Mouse (Mus musculus) adrenal gland, postnatal 10 days (tissue): ENCODE data around the gene Lamb1. TPM values are rescaled to one million over a fixed set of nuclear protein-coding genes. Genes with fewer than 3 reads are reported as not detected.

ENCODE experiments used
- DNase-seq: peaks from one replicate; pipeline ENCODE4 v3.0.0; 2021; ENCODE audit warnings: mixed read lengths
- total RNA-seq, 2 experiments: library from RNA; stranded (reverse); gene quantifications; 2 replicates each; pipeline ENCODE4 v1.2.3; 2021

Gene Lamb1
- total RNA-seq, 2 experiments from 2014 or later, result 147 to 165 TPM

DNA sequence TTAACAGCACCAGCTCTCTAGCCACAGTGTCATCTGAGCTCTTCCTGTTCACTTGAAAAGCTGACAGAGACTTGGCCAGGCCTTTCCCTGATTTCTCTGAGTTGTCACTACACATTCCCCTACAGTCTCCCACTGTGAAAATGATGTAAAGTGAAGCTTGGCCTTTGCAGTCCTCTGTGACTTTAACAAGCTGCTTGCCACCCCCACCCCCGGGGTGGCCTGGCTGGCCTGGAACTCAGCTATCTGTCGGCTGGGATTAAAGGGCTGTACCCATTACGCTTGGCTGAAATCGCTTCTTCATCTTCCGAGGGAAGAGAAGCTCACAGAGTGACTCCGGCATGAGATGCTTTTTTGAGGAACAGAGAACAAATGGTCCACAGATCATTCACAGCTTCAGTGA is 50.9 kb downstream of the Lamb1 start:
- DNase-seq, result no peak

DNA sequence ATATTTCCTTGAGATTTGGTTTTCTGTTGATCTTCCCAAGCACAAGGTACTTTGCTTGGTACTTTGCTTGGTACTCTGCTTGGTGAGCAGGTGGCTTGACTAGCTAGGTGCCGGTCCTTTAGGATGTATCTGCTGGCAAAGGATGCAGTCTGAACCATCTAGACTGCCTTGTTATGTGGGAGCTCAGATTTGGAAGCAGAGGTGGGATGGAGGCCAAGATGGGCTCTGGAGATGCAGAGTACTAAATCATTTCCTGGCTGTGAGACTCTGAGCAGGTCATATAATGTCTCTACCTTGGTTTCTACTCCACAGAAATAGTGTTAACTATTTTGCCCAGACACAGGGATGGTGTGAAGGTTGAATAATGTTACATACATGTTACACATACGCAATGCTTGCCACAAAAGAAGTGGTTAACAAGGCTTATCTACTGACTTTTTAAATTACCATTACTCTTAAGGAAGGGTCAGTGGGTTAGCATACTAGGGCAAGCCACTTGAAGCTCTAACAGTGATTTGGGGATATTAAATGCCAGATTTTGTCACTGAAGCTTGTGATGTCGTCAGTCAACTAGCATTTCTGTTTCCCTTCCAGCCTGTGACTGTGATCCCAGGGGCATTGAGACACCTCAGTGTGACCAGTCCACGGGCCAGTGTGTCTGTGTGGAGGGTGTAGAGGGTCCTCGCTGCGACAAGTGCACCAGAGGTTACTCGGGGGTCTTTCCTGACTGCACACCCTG is 52.8 kb downstream of the Lamb1 start:
- DNase-seq, result no peak

DNA sequence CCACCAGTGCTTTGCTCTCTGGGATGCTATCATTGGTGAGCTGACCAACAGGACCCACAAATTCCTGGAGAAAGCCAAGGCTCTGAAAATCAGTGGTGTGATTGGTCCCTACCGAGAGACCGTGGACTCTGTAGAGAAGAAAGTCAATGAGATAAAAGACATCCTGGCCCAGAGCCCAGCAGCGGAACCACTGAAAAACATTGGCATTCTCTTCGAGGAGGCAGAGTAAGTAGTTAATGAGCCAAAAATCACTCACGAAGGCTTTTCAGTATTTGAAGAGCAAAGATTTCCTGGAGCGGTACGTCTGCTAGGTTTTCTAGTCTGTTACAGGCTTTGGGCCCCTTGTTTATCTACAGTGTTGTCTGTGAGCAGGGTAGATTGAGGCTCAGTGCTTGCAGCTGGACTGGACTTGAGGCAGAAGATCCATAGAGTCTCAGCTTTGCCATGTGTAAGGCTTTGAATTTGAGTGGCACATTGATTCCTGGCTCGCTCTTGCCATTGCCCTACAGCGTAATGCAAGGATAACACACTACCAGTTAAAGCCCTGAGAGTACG is 53.5 kb downstream of the Lamb1 start:
- DNase-seq, result peak; percentile 73

DNA sequence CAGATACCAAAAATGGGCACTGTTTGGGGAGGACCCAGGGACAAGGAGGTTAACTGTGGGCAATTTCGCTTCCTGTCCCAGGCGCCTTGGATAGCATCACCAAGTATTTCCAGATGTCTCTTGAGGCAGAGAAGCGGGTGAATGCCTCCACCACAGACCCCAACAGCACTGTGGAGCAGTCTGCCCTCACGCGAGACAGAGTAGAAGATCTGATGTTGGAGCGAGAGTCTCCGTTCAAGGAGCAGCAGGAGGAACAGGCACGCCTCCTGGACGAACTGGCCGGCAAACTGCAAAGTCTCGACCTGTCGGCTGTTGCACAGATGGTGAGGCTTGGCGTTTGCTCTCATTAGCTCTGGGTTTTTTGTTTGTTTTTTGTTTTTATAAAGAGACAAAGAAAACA is 55.8 kb downstream of the Lamb1 start:
- DNase-seq, result no peak

DNA sequence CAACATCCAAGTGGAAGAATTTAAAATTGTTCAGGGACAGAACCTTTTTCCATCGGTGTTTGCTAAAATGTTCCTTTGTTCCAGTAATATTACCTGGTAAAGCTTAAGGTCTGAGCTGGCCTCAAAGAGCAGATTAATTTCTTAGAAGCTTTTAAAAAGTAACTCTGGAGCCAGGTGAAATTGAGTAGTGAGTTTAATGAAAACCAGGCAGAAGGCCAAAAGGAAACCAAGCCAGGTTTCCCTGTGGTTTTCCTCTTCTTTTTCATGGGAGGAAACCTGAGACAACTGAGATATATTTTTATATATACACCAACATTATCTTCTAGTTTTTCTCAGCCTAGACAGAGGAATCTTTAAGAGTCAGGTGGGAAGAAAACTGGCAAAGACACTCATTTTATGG is 56.5 kb downstream of the Lamb1 start:
- no peak for DNase-seq

DNA sequence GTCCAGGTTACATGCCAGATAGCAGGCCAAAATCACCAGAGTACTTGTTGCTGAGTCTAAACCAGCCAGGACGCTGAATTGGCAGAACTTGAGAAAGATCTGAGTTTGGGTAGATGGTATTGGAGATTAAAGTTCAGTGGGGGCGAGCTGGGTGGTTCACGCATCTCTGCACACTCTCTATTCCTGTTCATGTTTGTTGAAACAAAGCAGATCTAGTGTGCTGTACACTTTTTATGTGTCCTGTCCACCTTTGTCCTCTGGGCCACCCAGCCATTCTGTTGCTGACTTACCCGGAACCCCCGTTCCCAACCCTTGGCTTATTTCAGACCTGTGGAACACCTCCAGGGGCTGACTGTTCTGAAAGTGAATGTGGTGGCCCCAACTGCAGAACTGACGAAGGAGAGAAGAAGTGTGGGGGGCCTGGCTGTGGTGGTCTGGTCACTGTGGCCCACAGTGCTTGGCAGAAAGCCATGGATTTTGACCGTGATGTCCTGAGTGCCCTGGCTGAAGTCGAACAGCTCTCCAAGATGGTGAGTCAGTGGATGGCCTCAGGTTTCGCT is 58.2 kb downstream of the Lamb1 start:
- no peak for DNase-seq

DNA sequence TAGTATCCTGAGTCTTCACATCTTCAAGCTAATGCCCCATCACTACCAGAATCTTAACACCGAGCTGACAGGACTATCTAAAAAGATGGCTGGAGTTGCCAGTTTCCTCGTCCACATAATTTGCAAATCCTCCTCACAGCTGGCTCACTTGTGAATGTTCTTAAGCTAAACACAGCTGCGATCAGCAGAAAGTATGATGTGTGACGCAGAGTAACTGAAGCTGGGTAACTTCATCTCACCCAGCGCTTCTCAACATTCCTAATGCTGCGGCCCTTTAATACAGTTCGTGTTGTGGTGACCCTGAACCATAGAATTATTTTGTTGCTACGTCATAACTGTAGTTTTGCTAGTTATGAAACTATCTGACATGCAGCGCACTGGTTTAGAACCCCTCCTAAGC is 62.1 kb downstream of the Lamb1 start:
- DNase-seq, result no peak

DNA sequence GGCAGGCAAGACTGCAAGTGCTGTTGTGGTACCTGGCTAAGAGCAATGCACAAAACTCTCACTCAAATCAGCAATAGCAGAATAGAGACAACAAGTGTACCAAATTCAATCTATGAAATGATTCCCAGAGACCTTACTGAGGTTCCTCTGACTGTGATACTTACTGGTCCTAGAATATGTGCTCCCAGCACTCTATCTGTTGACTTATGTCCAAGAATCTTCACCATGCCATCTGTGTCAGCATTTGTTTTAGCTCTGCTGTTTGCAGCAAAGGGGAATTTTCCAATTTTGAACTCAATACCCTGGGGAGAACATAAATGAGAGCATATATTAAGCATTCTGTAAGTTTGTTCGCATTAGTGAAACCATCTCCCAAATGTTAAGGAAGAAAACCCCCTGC is 68.2 kb downstream of the Lamb1 start:
- no peak for DNase-seq

DNA sequence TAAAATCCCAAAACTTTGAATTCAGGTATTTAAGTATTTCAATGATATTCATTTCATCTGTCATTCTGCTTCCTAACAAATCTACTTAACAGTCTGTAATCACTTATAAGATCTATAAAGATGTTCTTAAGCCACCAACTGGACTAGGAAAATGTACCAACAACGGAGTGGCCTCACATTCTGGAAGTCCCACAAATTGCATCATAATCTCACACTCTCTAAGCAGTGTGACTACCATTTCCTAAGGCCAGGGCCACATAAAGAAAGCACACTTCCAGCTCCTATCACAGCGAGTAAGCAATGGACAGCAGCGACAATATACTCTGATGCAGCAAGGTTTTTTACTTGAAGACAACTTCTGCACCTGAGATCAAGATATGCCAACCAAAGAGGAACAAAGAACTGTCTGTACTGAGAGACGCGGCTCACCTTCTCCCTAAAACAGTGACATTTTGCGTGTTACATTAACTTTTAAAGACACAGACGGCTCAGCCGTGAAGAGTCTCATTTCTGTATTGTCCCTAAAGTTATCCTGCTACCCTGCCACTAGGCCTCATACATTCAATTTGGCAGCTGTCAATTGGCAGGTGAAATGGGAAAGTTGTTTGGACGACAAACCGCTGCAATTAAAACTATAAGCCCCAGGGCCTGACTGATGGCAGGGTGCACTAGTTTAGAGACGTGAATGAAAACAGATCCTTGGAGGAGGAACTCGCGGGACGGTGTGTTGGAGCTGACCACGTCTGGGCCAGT is 85.3 kb downstream of the Lamb1 start:
- peak; percentile 22 for DNase-seq

DNA sequence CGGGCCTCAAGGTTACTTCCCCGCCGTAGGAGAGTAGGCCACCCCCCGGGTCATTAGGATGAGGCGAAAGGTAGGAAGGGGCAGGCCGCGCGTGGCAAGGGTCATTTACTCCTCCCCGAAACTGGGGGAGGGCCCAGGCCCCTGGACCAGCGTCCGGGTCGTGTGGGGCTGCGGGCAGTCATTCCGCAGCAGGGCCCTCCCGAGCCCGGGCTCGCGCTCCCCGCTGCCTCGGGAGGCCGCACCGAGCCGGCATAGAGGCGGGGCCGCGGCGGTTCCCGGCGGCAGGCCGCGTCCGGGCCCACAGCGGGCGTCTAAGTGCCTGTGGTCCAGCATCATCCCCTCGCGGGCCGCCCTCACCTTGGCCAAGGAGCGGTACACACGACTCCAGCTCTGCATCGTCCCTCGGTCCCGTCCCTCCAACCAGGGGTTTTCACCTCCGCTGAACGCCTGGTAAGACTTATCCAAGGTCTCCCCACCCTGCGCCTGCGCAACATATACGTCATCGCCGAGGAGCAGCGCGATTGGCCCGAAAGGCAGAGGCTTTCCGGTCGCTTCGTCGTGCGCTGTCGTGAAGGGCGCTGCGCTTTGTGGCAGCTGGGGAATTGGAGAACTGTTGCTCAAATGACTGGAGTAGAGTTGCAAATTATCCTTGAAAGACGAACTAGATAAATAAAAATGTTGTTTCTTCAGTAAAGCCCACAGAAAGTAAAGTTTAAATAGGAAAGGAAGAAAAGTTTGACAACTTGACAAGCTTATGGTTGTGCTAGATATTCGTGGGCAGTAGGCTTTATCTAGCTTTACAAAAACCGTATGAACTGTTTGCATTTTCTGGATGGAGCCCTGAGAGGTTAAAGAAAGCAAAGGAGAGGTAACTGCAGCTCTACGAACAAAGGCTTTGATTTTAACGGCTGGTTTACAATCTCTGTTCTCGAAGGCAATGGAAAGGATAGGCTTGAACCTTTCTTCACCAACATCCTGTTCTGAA is 86.2 kb downstream of the Lamb1 start, which contains the start of gene Dld:
Dld (minus strand) TSS at position 510 of the 985 bp plus-strand sequence.
- DNase-seq, result peak; percentile 98

DNA sequence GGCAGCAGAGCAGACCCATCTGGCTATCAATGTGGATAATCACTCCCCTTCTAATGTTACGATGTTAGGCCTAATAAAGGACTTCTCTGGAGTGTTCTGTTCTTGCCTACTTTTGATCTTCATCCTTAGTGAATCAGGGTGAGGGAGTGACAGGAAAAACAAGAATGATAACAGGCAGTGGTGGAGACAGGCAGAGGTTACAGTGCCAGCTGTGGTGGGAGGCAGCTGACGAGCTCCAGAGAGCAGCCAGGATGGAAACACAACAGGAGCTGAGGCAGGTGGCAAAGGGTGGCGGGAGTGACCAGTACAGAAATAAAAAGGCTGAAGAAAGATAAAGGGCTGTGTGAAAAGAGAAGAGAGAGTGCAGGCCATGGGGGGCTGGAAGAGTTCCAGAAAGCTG is 101.4 kb downstream of the Lamb1 start:
- DNase-seq, result no peak

DNA sequence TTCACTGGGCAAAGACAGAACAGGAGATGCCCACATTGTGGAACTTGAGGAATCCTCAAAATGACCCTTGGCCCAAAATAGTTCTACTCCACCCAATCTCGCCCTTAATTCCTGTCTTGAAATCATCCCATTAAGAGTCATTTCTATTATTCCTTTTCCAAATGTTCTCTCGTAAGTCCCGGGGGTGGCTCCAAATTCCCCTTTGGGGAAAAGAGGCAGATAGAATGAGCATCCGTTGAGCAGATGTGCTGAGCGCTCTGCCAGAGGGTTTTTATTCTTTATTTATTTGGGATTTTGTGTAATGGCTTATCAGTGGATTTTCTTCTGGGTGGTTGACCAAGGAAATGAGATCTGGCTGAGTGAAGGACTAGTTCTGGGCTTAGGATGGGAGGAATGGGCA is 102.7 kb downstream of the Lamb1 start:
- no peak for DNase-seq

DNA sequence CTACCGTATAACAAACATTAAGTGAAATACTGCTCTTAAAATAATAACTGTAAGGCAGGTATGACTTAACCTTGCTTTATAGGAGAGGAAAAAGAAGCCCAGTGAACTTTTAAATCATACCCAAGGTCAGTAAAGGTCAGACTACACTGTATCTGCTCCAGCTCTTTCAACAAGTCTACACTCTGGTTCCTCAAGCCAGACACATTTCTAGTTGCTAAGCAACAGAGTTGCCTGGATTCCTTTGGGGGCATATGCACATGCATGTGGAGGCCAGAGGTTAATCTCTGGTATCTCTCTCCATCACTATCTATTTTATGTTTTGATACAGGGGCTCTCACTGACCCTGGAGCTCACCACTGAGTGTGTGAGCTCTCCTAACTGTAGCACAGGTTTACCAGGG is 104.1 kb downstream of the Lamb1 start:
- DNase-seq, result no peak

DNA sequence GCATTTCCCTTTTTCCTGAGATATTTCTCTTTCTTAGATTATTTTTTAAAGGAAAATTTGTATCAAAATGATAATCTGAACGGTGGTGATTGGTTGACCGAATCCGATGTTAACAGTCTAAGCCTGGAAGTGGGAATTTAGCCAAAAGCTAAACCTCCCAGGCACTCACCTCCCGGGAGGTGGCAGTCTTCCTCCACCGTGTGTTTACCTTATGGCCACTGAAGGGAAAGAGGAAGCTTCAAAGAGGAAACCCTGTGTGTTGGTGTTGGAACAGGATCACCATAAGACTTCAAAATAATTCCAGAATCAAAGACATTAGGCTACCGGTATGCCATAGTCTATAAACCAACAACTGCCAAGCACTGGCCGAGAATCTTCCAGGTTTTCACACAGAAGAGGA is 104.6 kb downstream of the Lamb1 start:
- no peak for DNase-seq

DNA sequence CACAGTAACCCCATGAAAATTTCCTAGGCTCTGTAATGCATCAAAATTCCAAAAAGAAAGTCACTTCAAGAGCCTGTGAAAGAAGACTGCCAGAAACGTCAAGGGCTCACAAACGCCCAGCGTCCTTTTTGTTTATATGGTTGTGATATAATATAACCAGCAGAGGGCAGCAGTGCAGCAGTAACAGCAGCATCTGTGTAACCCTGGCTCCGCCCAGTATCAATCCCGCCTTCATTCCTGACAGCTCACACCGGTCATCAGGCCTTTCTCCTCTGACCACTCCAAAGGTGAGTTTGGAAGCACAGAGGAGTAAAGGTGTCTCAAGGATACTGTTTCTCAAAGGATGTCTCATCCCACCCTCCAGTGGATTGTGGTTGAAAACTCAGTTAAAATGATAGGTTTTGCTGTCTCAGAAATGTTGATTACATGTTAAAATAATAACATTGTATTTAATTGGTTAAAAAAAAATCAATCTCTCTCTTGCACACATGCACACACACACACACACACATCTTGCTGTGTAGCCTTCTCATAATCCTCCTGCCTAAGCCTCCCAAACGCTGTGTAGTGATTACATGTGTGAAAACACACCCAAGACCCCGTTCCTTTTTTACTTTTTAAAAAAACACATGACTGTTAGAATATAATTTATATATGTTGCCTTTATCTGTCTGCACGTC is 109.7 kb downstream of the Lamb1 start:
- peak; percentile 71 for DNase-seq

DNA sequence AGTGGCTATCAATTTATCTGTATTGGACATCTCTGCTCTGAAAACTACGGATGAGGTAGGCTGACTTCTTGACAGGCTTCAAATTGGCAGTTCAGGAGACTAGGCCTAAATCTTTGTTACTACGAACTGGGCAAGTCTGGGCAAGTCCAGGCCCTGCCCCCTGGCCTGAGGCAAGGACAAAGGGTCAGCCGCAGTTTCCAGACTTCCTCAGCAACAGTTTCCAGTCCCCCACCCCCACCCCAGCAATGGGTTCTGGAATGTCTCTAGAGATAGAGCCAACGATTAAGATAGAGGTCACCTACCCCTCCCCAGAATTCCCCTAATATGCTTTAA is 110.2 kb downstream of the Lamb1 start:
- DNase-seq, result no peak

DNA sequence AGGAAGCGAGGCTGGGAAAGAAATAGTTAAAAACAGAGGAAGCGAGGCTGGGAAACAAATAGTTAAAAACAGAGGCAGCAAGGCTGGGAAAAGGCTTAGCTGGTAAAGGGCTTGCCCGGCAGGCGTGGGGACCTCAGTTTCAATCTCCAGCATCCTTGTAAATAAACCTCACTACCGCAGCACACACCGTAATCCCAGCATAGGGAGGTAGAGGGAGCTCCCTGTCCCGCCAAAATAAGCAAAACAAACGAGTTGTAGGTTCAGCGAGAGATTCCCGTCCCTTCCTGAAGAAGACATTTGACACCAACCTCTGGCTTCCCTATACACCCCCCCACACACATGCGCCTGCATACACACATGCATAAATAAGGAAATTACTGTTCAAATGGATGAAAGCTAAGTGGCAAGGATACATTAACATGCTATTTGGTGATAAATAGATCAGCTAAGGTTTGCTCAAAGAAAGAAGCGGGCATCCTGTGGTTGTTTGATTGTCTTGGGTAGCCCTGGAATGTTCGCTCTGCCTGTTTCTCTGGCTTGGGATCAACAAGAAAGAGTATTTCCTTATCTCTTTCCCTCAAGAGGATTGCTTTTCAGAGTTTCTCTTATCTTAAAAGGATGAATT is 111.4 kb downstream of the Lamb1 start:
- peak; percentile 18 for DNase-seq

DNA sequence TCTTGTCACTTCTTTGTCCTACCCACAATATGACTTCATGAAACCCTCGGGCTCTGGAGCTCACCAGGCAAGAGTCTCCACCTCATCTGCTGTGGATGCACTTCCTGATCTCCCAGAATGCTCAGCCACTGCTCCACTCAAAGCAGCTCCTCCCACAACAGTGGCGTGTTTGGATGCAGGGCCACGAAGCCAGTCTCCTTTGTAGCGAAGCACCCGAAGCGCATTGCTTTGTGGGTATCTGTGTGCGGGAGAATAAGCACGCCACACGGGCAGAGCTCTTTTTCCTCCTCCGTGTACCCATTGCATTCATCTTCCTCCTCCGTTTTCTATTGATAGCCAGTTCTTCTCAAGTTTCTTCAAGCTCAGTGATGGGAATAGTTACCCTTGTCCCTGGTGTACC is 112.2 kb downstream of the Lamb1 start:
- no peak for DNase-seq
